Mouse (Mus musculus) MEL (cell line): ENCODE measurements around the gene 3830406C13Rik. TPM values are rescaled to one million over a fixed set of nuclear protein-coding genes. Genes with fewer than 3 reads are reported as not detected.

ENCODE experiments used
- DNase-seq: peaks from one replicate; pipeline ENCODE4 v3.0.0; 2011; ENCODE audit warnings: low read depth, low spot score
- H3K27ac ChIP-seq: 2 replicates; pipeline ENCODE4 v1.5.1; 2012; ENCODE audit warnings: low read depth, mild to moderate bottlenecking, control low read depth, low read length, moderate library complexity; ENCODE audit not compliant: control insufficient read depth
- H3K27me3 ChIP-seq, 2 experiments: fragments of 150-350 bp in 1 of 2; sonication (generic) in 1 of 2; 2 replicates each; pipeline ENCODE4 v1.6.1; 2012; ENCODE audit warnings: low read length in 2 of 2, mild to moderate bottlenecking in 2 of 2, improper control_type of control experiment in 1 of 2, moderate library complexity in 1 of 2; ENCODE audit not compliant: insufficient read depth in 2 of 2, control insufficient read depth in 1 of 2
- H3K36me3 ChIP-seq, 2 experiments: 2 replicates each; pipeline ENCODE4 v1.6.1; 2012 to 2014; ENCODE audit warnings: low read length in 2 of 2, improper control_type of control experiment in 1 of 2, inconsistent platforms in 1 of 2, mild to moderate bottlenecking in 1 of 2; ENCODE audit not compliant: insufficient read depth in 2 of 2, control insufficient read depth in 1 of 2
- H3K4me1 ChIP-seq, 2 experiments: fragments of 150-350 bp in 1 of 2; sonication (generic) in 1 of 2; 2 replicates each; pipeline ENCODE4 v1.6.1; 2012; ENCODE audit warnings: low read length in 2 of 2, improper control_type of control experiment in 1 of 2, mild to moderate bottlenecking in 1 of 2; ENCODE audit not compliant: insufficient read depth in 2 of 2, control insufficient read depth in 1 of 2
- H3K4me3 ChIP-seq, 2 experiments: fragments of 150-350 bp in 1 of 2; sonication (generic) in 1 of 2; 2 replicates each; pipeline ENCODE4 v1.5.1; 2012; ENCODE audit warnings: low read depth in 2 of 2, low read length in 2 of 2, mild to moderate bottlenecking in 2 of 2, moderate library complexity in 2 of 2, control low read depth in 1 of 2, improper control_type of control experiment in 1 of 2; ENCODE audit not compliant: control insufficient read depth in 1 of 2, insufficient read depth in 1 of 2
- H3K79me2 ChIP-seq: 2 replicates; pipeline ENCODE4 v1.6.1; 2012; ENCODE audit warnings: mild to moderate bottlenecking, low read length, moderate library complexity; ENCODE audit not compliant: control insufficient read depth, poor library complexity, insufficient read depth
- H3K9ac ChIP-seq: 2 replicates; pipeline ENCODE4 v1.6.1; 2012; ENCODE audit warnings: low read depth, mild to moderate bottlenecking, control low read depth, low read length, moderate library complexity; ENCODE audit not compliant: control insufficient read depth, poor library complexity, severe bottlenecking
- H3K9me3 ChIP-seq: fragments of 150-350 bp; sonication (generic); replicated peaks from 2 replicates; pipeline ENCODE4 v1.6.1; 2012; ENCODE audit warnings: mild to moderate bottlenecking, low read length, improper control_type of control experiment, moderate library complexity; ENCODE audit not compliant: insufficient read depth
- BHLHE40 ChIP-seq: IDR thresholded peaks from 2 replicates; pipeline ENCODE4 v1.6.1; 2012; ENCODE audit warnings: low read depth, mild to moderate bottlenecking, inconsistent platforms, low read length, improper control_type of control experiment, borderline replicate concordance
- CHD2 ChIP-seq: IDR thresholded peaks from 2 replicates; pipeline ENCODE4 v1.6.1; 2011; ENCODE audit warnings: low read length, improper control_type of control experiment
- ETS1 ChIP-seq: IDR thresholded peaks from 2 replicates; pipeline ENCODE4 v1.6.1; 2012; ENCODE audit warnings: low read depth, mild to moderate bottlenecking, inconsistent platforms, low read length, improper control_type of control experiment, moderate library complexity
- MYC ChIP-seq: IDR thresholded peaks from 2 replicates; pipeline ENCODE4 v1.6.1; 2011; ENCODE audit warnings: low read depth, mild to moderate bottlenecking, low read length, improper control_type of control experiment, moderate library complexity
- POLR2AphosphoS2 ChIP-seq: IDR thresholded peaks from 2 replicates; pipeline ENCODE4 v1.6.1; 2011; ENCODE audit warnings: low read length, improper control_type of control experiment
- TAL1 ChIP-seq: IDR thresholded peaks from 2 replicates; pipeline ENCODE4 v1.6.1; 2012; ENCODE audit warnings: mild to moderate bottlenecking, inconsistent platforms, low read length, moderate library complexity, mixed read lengths
- polyA plus RNA-seq, 2 experiments: library from polyadenylated mRNA; stranded (reverse) in 1 of 2; unstranded in 1 of 2; fragments of >175 nt in 1 of 2; fragments of >200 nt in 1 of 2; gene quantifications; 2 replicates each; pipeline versions ENCODE4 v1.2.1 to v1.2.4; 2012; ENCODE audit warnings: low replicate concordance in 2 of 2, low read depth in 1 of 2; ENCODE audit not compliant: insufficient read length in 2 of 2, insufficient read depth in 1 of 2, missing spikeins in 1 of 2
- total RNA-seq: library from RNA; depleted of rRNA; stranded (reverse); fragments of 300-350 nt; gene quantifications from 2 replicates; pipeline ENCODE4 v1.2.3, GENCODE M21; 2012; rRNA removed

Gene 3830406C13Rik
- total and polyA plus RNA-seq, 3 experiments: 6.6 to 11.0 TPM; not detected in 1

GRCm38 (mm10) chr14:12350271-12350916 is 66.4 kb downstream of the 3830406C13Rik start:
- Histone ChIP-seq H3K4me3 (no peak overlapping the region), H3K27me3 (no peaks in the 10 kb centered on the region)
- no peak for DNase-seq

More at GRCm38 (mm10) chr14:12350271-12350916, 66.4 kb downstream of the 3830406C13Rik start:
- no peaks in the 10 kb centered on the region for H3K9me3 ChIP-seq
- H3K27ac ChIP-seq: no peak overlapping the region
- no peak overlapping the region for H3K9ac ChIP-seq
- TF ChIP-seq POLR2AphosphoS2 (no peak), MYC (no peak), TAL1 (no peak), BHLHE40 (no peak), CHD2 (no peak), ETS1 (no peak)
- H3K36me3 ChIP-seq: no peaks in the 10 kb centered on the region
- no peaks in the 10 kb centered on the region for H3K79me2 ChIP-seq
- no peaks in the 10 kb centered on the region for H3K4me1 ChIP-seq

Other genes starting within 250 kb of the 3830406C13Rik start
- gene Gm49355, start 197 bp upstream of the 3830406C13Rik start, total RNA-seq: 0.08 and 0.13 TPM in 2 replicates
- gene Gm49355, start 197 bp upstream of the 3830406C13Rik start, polyA plus RNA-seq: under 1 TPM in 1 of 2 experiments, not detected in 1; 0.17 TPM
- gene Fezf2, start 64.0 kb downstream of the 3830406C13Rik start, total RNA-seq: not detected in 2 replicates
- not detected for gene Fezf2, start 64.0 kb downstream of the 3830406C13Rik start, polyA plus RNA-seq